Mouse (Mus musculus) hindbrain, embryonic 16.5 days (tissue): ENCODE results near the gene Trpv3. TPM values are rescaled to one million over a fixed set of nuclear protein-coding genes. Genes with fewer than 3 reads are reported as not detected.

Source experiments
- ATAC-seq: fragments of 200-750 bp; cut with Nextera tagmentation; 2 replicates; pipeline ENCODE4 v1.8.0; 2017; ENCODE audit warnings: moderate TSS enrichment, moderate library complexity
- H3K27ac ChIP-seq: fragments of 300-500 bp; sonication (generic); 2 replicates; pipeline ENCODE4 v1.5.1; 2014; ENCODE audit warnings: low read depth, mild to moderate bottlenecking, control low read depth, low read length, moderate library complexity
- H3K27me3 ChIP-seq: fragments of 300-500 bp; sonication (generic); replicated peaks from 2 replicates; pipeline ENCODE4 v1.6.1; 2014; ENCODE audit warnings: low read length; ENCODE audit not compliant: control insufficient read depth, insufficient read depth
- H3K36me3 ChIP-seq: fragments of 300-500 bp; sonication (generic); 2 replicates; pipeline ENCODE4 v1.6.1; 2014; ENCODE audit warnings: mild to moderate bottlenecking, low read length, moderate library complexity, mixed read lengths; ENCODE audit not compliant: control insufficient read depth, insufficient read depth
- H3K4me1 ChIP-seq: fragments of 300-500 bp; sonication (generic); 2 replicates; pipeline ENCODE4 v1.6.1; 2014; ENCODE audit warnings: low read depth, low read length; ENCODE audit not compliant: control insufficient read depth, insufficient read depth
- H3K4me2 ChIP-seq: fragments of 300-500 bp; sonication (generic); 2 replicates; pipeline ENCODE4 v1.6.1; 2014; ENCODE audit warnings: mild to moderate bottlenecking, low read length, control low read depth, moderate library complexity
- H3K4me3 ChIP-seq: fragments of 300-500 bp; sonication (generic); 2 replicates; pipeline ENCODE4 v1.5.1; 2014; ENCODE audit warnings: mild to moderate bottlenecking, low read length, control low read depth, moderate library complexity
- H3K9ac ChIP-seq: fragments of 300-500 bp; sonication (generic); 2 replicates; pipeline ENCODE4 v1.6.1; 2014; ENCODE audit warnings: low read depth, mild to moderate bottlenecking, control low read depth, low read length, moderate library complexity
- H3K9me3 ChIP-seq: fragments of 300-500 bp; sonication (generic); 2 replicates; pipeline ENCODE4 v1.6.1; 2014; ENCODE audit warnings: mild to moderate bottlenecking, low read length, moderate library complexity; ENCODE audit not compliant: control insufficient read depth
- WGBS: fragments of 180-500 bp; shearing (Covaris S2); extraction: QIAGEN DNeasy Blood & Tissue Kit; methylation state at CpG from one replicate; pipeline ENCODE4 v1.1.7; 2014; 5-methylcytosine and 5-hydroxymethylcytosine counted together
- polyA plus RNA-seq: library from polyadenylated mRNA; unstranded; fragments of >200 nt; fragmentation: Nextera tagmentation; extraction: Ambion mirVana; gene quantifications from 2 replicates; pipeline ENCODE4 v1.2.1, GENCODE M21; 2015

Gene Trpv3
- polyA plus RNA-seq, result 0.34 TPM in 2 replicates

DNA sequence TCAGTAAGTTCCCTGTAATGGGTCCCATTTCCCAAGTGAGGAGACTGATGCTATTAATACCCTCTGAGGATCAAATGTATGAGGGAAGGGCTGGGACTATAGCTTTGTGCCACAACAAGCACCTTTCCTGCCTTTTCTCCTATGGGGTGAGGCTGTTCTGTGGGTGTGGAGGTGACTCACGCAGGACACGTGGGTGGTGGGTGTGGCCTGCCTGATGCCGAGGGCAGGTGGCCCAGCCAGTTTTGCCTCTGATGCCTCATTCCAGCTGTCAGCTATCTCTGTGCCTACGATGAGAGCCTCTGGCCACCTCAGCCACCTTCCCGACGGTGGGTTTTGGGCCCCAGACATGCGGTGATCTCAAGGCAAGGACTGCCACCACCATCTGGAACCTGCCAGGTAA is at the start of gene Trpv3:
Trpv3 (plus strand) TSS at position 122 of the 400 bp plus-strand sequence.
- Histone ChIP-seq H3K27me3 (no peaks in the 10 kb centered on the region), H3K4me1 (no peaks in the 10 kb centered on the region), H3K27ac (no peak within 1 kb of the TSS), H3K9ac (no peak within 1 kb of the TSS), H3K4me3 (no peak within 1 kb of the TSS), H3K4me2 (no peak within 1 kb of the TSS), H3K36me3 (no peaks in the 10 kb centered on the region), H3K9me3 (no peaks in the 10 kb centered on the region)
- no peak for ATAC-seq
- whole genome bisulfite sequencing, result 86% methylated on average over 7 of the region's 7 CpGs

DNA sequence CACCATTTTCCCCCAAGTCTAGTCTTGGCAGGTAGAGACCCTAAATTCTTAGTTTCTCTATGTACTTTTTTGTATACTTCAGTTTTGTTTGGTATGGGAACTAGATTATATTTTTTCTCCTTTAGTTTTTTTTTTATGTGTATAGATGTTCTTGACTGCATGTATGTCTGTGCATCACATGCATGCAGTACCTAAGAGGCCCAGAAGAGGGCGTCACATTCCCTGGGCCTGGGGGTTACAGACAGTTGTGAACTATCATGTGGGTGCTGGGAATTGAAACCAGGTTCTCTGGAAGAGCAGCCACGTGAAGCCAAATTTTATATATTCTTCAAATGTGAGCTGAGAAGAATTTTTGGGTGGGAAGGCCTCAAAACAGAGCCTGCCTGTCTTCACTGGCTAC is 47.5 kb upstream of the Trpv3 start:
- Histone ChIP-seq H3K36me3 (no peaks in the 10 kb centered on the region), H3K9me3 (no peaks in the 10 kb centered on the region), H3K4me1 (no peaks in the 10 kb centered on the region), H3K4me2 (no peak overlapping the region), H3K27ac (no peak overlapping the region), H3K9ac (no peak overlapping the region), H3K4me3 (no peak overlapping the region), H3K27me3 (no peaks in the 10 kb centered on the region)
- WGBS, result 61% methylated on average over 2 of the region's 2 CpGs
- no peak for ATAC-seq

- Histone ChIP-seq H3K36me3 (no peaks in the 10 kb centered on the region), H3K4me3 (no peak overlapping the region), H3K27me3 (no peaks in the 10 kb centered on the region), H3K9ac (no peak overlapping the region), H3K27ac (no peak overlapping the region), H3K4me1 (no peaks in the 10 kb centered on the region), H3K4me2 (no peak overlapping the region), H3K9me3 (no peaks in the 10 kb centered on the region)
- 95% methylated on average over 1 of the region's 1 CpGs for WGBS
- ATAC-seq, result no peak
Measured at GRCm38 (mm10) chr11:73220651-73221050, 46.5 kb upstream of the Trpv3 start.

DNA sequence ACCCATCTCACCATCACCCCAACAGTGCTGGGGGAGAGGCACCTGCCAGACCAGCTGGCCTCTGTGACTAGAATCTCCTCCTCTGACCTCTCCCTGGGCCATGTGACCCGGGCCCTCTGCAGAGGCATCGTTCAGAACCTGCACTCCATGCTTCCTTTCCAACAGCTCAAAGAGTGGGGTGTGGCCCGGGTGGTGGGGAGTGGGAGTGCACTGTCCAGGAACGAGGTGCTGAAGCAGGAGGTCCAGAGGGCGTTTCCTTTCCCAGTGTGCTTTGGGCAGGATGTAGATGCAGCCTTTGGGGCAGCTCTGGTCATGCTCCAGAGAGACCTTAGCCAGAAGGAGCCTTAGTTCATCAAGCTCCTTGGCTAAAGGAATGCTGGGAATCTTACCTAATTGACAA is 44.3 kb upstream of the Trpv3 start:
- 53% methylated on average over 5 of the region's 5 CpGs for WGBS

GRCm38 (mm10) chr11:73223966-73224365 is 43.2 kb upstream of the Trpv3 start:
- Histone ChIP-seq H3K4me3 (no peak overlapping the region), H3K36me3 (no peaks in the 10 kb centered on the region), H3K4me2 (no peak overlapping the region), H3K27ac (no peak overlapping the region), H3K9me3 (peaks cover 2% of the 10 kb centered on the region), H3K4me1 (no peaks in the 10 kb centered on the region), H3K9ac (no peak overlapping the region), H3K27me3 (no peaks in the 10 kb centered on the region)
- 74% methylated on average over 2 of the region's 2 CpGs for WGBS
- no peak for ATAC-seq

More for the DNA sequence above, 44.3 kb upstream of the Trpv3 start:
- H3K27ac ChIP-seq, result no peak overlapping the region
- no peaks in the 10 kb centered on the region for H3K36me3 ChIP-seq
- no peaks in the 10 kb centered on the region for H3K4me1 ChIP-seq
- H3K27me3 ChIP-seq, result no peaks in the 10 kb centered on the region
- no peak overlapping the region for H3K4me2 ChIP-seq
- ATAC-seq, result no peak
- H3K4me3 ChIP-seq, result no peak overlapping the region
- no peak overlapping the region for H3K9ac ChIP-seq
- H3K9me3 ChIP-seq, result no peaks in the 10 kb centered on the region

DNA sequence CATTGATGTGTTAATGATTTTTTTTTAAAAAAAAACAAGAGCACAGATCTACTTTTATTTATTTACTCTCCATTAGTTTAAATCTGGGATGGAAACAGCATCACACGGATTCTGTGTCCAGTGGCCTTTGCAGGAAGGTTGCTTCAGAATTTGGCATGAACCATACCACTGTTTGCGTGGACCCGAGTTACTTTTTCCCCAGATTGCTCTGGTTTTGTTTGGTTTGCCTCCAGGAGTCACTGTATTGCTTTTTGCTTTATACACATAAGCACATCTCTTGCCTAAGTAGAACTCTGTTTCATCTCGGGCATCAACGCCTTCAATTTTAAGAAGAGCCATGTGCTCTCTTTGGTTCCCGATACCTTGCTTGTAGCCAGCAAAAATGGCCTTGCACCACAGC is 41.3 kb upstream of the Trpv3 start:
- H3K27me3 ChIP-seq, result no peaks in the 10 kb centered on the region
- H3K36me3 ChIP-seq, result no peaks in the 10 kb centered on the region
- no peak overlapping the region for H3K4me2 ChIP-seq
- H3K4me3 ChIP-seq, result no peak overlapping the region
- H3K9me3 ChIP-seq, result peaks cover 5% of the 10 kb centered on the region
- no peak for ATAC-seq
- no peak overlapping the region for H3K9ac ChIP-seq
- H3K27ac ChIP-seq, result no peak overlapping the region
- no peaks in the 10 kb centered on the region for H3K4me1 ChIP-seq
- 94% methylated on average over 6 of the region's 6 CpGs for WGBS

DNA sequence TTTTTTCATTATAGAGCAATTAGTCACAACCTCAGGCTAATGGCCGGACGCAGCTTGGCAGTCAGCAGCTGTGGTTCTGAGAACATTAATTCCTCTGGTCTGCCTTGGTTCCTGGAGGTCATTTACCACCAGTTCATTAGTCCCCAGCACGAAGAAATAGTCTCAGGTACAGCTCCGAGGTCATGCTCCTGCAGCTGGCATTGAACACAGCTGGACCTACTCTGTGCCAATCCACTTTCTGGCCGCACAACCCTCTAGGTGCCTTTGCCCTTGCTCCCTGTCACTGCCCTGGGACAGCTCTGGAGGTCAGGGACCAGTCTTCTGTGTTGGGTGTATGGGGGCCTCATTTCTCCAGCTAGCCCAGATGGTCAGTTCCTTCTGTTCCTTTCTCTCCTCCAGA is 38.3 kb upstream of the Trpv3 start:
- Histone ChIP-seq H3K36me3 (no peaks in the 10 kb centered on the region), H3K27me3 (no peaks in the 10 kb centered on the region), H3K9ac (no peak overlapping the region), H3K27ac (no peak overlapping the region), H3K9me3 (peaks cover 5% of the 10 kb centered on the region), H3K4me2 (no peak overlapping the region), H3K4me1 (no peaks in the 10 kb centered on the region), H3K4me3 (no peak overlapping the region)
- ATAC-seq, result no peak
- 79% methylated on average over 5 of the region's 5 CpGs for WGBS

GRCm38 (mm10) chr11:73230081-73230480 is 37.1 kb upstream of the Trpv3 start:
- Histone ChIP-seq H3K27ac (no peak overlapping the region), H3K27me3 (no peaks in the 10 kb centered on the region), H3K9me3 (peaks cover 5% of the 10 kb centered on the region), H3K4me3 (no peak overlapping the region), H3K4me2 (no peak overlapping the region), H3K4me1 (no peaks in the 10 kb centered on the region), H3K36me3 (no peaks in the 10 kb centered on the region), H3K9ac (no peak overlapping the region)
- no peak for ATAC-seq
- WGBS, result 90% methylated on average over 5 of the region's 5 CpGs

DNA sequence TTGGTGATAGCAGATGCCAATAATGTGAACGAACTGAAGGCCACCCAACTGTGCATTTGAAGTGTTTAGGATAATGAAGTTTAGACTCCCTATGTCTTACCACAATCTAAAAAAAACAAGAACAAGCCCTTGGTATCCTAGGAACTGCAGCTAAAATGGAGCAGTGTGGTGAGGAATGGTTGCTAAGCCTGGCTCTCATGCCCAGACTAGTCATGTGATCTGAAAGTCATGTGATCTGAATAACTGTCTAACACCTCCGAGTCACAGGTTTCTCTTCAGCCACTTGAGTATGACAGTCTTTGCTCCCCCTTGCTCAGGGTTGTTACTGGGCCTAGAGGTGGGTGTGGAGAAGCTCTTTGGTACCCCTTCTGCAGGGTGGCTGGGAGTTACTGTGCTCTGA is 34.7 kb upstream of the Trpv3 start:
- Histone ChIP-seq H3K4me3 (no peak overlapping the region), H3K27ac (no peak overlapping the region), H3K27me3 (no peaks in the 10 kb centered on the region), H3K9me3 (peaks cover 5% of the 10 kb centered on the region), H3K4me2 (no peak overlapping the region), H3K9ac (no peak overlapping the region), H3K36me3 (no peaks in the 10 kb centered on the region), H3K4me1 (no peaks in the 10 kb centered on the region)
- 62% methylated on average over 2 of the region's 2 CpGs for WGBS
- no peak for ATAC-seq

DNA sequence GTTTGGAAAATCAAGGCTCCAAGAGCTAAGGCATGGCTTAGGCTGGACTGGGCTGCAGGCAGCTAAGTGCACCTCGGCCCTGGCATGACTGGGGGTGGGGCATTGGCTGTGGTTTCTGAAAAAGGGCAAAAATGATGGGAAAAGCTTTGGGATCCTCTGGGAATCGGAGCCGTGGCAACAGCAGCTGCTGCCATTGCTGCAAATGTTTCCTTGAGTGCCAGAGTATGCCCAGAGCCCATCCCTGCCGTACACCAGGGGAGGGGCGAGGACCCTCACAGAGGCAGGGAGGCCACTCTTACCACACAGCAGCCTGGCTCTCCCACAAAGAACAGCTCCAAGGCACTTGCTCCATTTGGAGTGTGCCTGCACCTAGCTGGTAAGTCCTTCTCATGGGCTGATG is 33.2 kb upstream of the Trpv3 start, which contains the start of gene Trpv1:
Trpv1 (plus strand) TSS at position 301 of the 400 bp plus-strand sequence.
- WGBS, result 73% methylated on average over 5 of the region's 5 CpGs
- Histone ChIP-seq H3K27ac (no peak within 1 kb of the TSS), H3K4me3 (no peak within 1 kb of the TSS), H3K9me3 (peaks cover 3% of the 10 kb centered on the region), H3K9ac (no peak within 1 kb of the TSS), H3K4me2 (no peak within 1 kb of the TSS), H3K36me3 (no peaks in the 10 kb centered on the region), H3K4me1 (no peaks in the 10 kb centered on the region), H3K27me3 (no peaks in the 10 kb centered on the region)
- ATAC-seq, result no peak
